Mouse (Mus musculus) forebrain, embryonic 11.5 days (tissue): ENCODE data around the gene Ift74. TPM values are rescaled to one million over a fixed set of nuclear protein-coding genes. Genes with fewer than 3 reads are reported as not detected.

Experiments used
- ATAC-seq: fragments of 200-750 bp; cut with Nextera tagmentation; replicated peaks from 2 replicates; pipeline ENCODE4 v1.8.0; 2017; ENCODE audit warnings: moderate TSS enrichment; ENCODE audit not compliant: low FRiP score
- DNase-seq: peaks from one replicate; pipeline ENCODE4 v3.0.0-alpha.2; 2017; ENCODE audit warnings: low spot score
- H3K27ac ChIP-seq: fragments of 300-500 bp; sonication (generic); 2 replicates; pipeline ENCODE4 v1.5.1; 2014; ENCODE audit warnings: low read depth, low read length
- H3K27me3 ChIP-seq: fragments of 300-500 bp; sonication (generic); 2 replicates; pipeline ENCODE4 v1.6.1; 2014; ENCODE audit warnings: mild to moderate bottlenecking, low read length, mixed read lengths; ENCODE audit not compliant: control insufficient read depth, insufficient read depth
- H3K36me3 ChIP-seq: fragments of 300-500 bp; sonication (generic); 2 replicates; pipeline ENCODE4 v1.6.1; 2014; ENCODE audit warnings: mild to moderate bottlenecking, low read length, moderate library complexity, mixed read lengths; ENCODE audit not compliant: control insufficient read depth, insufficient read depth
- H3K4me1 ChIP-seq: fragments of 300-500 bp; sonication (generic); replicated peaks from 2 replicates; pipeline ENCODE4 v1.6.1; 2014; ENCODE audit warnings: low read length, mixed read lengths; ENCODE audit not compliant: control insufficient read depth, insufficient read depth
- H3K4me2 ChIP-seq: fragments of 300-500 bp; sonication (generic); 2 replicates; pipeline ENCODE4 v1.6.1; 2014; ENCODE audit warnings: low read depth, mild to moderate bottlenecking, low read length, moderate library complexity, mixed read lengths; ENCODE audit not compliant: severe bottlenecking
- H3K4me3 ChIP-seq: fragments of 300-500 bp; sonication (generic); 2 replicates; pipeline ENCODE4 v1.5.1; 2014; ENCODE audit warnings: low read depth, low read length
- H3K9ac ChIP-seq: fragments of 300-500 bp; sonication (generic); 2 replicates; pipeline ENCODE4 v1.6.1; 2014; ENCODE audit warnings: low read length
- H3K9me3 ChIP-seq: fragments of 300-500 bp; sonication (generic); 2 replicates; pipeline ENCODE4 v1.6.1; 2016; ENCODE audit warnings: low read length, mixed read lengths; ENCODE audit not compliant: control insufficient read depth
- WGBS: fragments of 180-500 bp; shearing (Covaris S2); extraction: QIAGEN DNeasy Blood & Tissue Kit; methylation state at CpG from one replicate; pipeline ENCODE4 v1.1.7; 2014; 5-methylcytosine and 5-hydroxymethylcytosine counted together
- polyA plus RNA-seq: library from polyadenylated mRNA; unstranded; fragments of >200 nt; fragmentation: Nextera tagmentation; extraction: Ambion mirVana; gene quantifications from 2 replicates; pipeline ENCODE4 v1.2.1, GENCODE M21; 2014

Gene Ift74
- polyA plus RNA-seq, 1 experiment from 2014 or later: 80.7 TPM

GRCm38 (mm10) chr4:94713741-94714140, 99.5 kb downstream of the Ift74 start:
- Histone ChIP-seq H3K27ac (no peak overlapping the region), H3K4me3 (no peak overlapping the region), H3K4me2 (no peak overlapping the region), H3K9me3 (no peaks in the 10 kb centered on the region), H3K36me3 (no peaks in the 10 kb centered on the region), H3K9ac (no peak overlapping the region), H3K27me3 (no peaks in the 10 kb centered on the region), H3K4me1 (no peaks in the 10 kb centered on the region)
- DNase-seq (no peak), ATAC-seq (no peak)

- DNase-seq (no peak), ATAC-seq (no peak)
- no peak overlapping the region for H3K4me3 ChIP-seq
- H3K4me2 ChIP-seq: no peak overlapping the region
- H3K9ac ChIP-seq: no peak overlapping the region
- no peak overlapping the region for H3K27ac ChIP-seq
- no peaks in the 10 kb centered on the region for H3K27me3 ChIP-seq
- no peaks in the 10 kb centered on the region for H3K9me3 ChIP-seq
- H3K4me1 ChIP-seq: no peaks in the 10 kb centered on the region
- H3K36me3 ChIP-seq: no peaks in the 10 kb centered on the region
- 51% methylated on average over 6 of the region's 6 CpGs for WGBS
Observed at GRCm38 (mm10) chr4:94715166-94715565, 100.9 kb downstream of the Ift74 start.

- H3K9me3 ChIP-seq: no peaks in the 10 kb centered on the region
- no peaks in the 10 kb centered on the region for H3K27me3 ChIP-seq
- DNase-seq (no peak), ATAC-seq (no peak)
- WGBS: 70% methylated on average over 4 of the region's 4 CpGs
- H3K27ac ChIP-seq: no peak overlapping the region
- no peak overlapping the region for H3K4me3 ChIP-seq
- no peak overlapping the region for H3K4me2 ChIP-seq
- no peaks in the 10 kb centered on the region for H3K36me3 ChIP-seq
- H3K9ac ChIP-seq: no peak overlapping the region
- no peaks in the 10 kb centered on the region for H3K4me1 ChIP-seq
Observed at GRCm38 (mm10) chr4:94725799-94726198, 111.5 kb downstream of the Ift74 start.

- ATAC-seq: no peak
- H3K4me1 ChIP-seq: no peaks in the 10 kb centered on the region
- H3K27me3 ChIP-seq: no peaks in the 10 kb centered on the region
- H3K4me2 ChIP-seq: no peak overlapping the region
- no peak for DNase-seq
- no peak overlapping the region for H3K4me3 ChIP-seq
- no peaks in the 10 kb centered on the region for H3K36me3 ChIP-seq
- H3K9ac ChIP-seq: no peak overlapping the region
- no peak overlapping the region for H3K27ac ChIP-seq
- H3K9me3 ChIP-seq: no peaks in the 10 kb centered on the region
Observed at GRCm38 (mm10) chr4:94732721-94733120, 118.4 kb downstream of the Ift74 start.

- H3K4me2 ChIP-seq: no peak overlapping the region
Observed at GRCm38 (mm10) chr4:94737326-94738295, 123.3 kb downstream of the Ift74 start.

GRCm38 (mm10) chr4:94738838-94739731, 124.8 kb downstream of the Ift74 start, which contains the start of gene Tek:
Gene Tek (plus strand): TSS chr4:94739289.
- no peaks in the 10 kb centered on the region for H3K36me3 ChIP-seq
- H3K27me3 ChIP-seq: no peaks in the 10 kb centered on the region
- no peak for ATAC-seq
- H3K4me3 ChIP-seq: no peak within 1 kb of the TSS
- no peak within 1 kb of the TSS for H3K4me2 ChIP-seq
- WGBS: 79% methylated on average over 16 of the region's 16 CpGs
- H3K9me3 ChIP-seq: no peaks in the 10 kb centered on the region
- DNase-seq: no peak
- H3K4me1 ChIP-seq: no peaks in the 10 kb centered on the region
- no peak within 1 kb of the TSS for H3K27ac ChIP-seq
- H3K9ac ChIP-seq: no peak within 1 kb of the TSS

More at GRCm38 (mm10) chr4:94737326-94738295, 123.3 kb downstream of the Ift74 start:
- H3K27me3 ChIP-seq: no peaks in the 10 kb centered on the region
- ATAC-seq: no peak
- H3K36me3 ChIP-seq: no peaks in the 10 kb centered on the region
- no peak overlapping the region for H3K4me3 ChIP-seq
- no peaks in the 10 kb centered on the region for H3K4me1 ChIP-seq
- no peaks in the 10 kb centered on the region for H3K9me3 ChIP-seq
- H3K27ac ChIP-seq: no peak overlapping the region
- no peak overlapping the region for H3K9ac ChIP-seq
- no peak for DNase-seq
- 69% methylated on average over 5 of the region's 5 CpGs for WGBS

GRCm38 (mm10) chr4:94741824-94742223, 127.5 kb downstream of the Ift74 start:
- Histone ChIP-seq H3K27ac (no peak overlapping the region), H3K4me1 (no peaks in the 10 kb centered on the region), H3K9me3 (no peaks in the 10 kb centered on the region), H3K27me3 (no peaks in the 10 kb centered on the region), H3K9ac (no peak overlapping the region), H3K4me2 (no peak overlapping the region), H3K4me3 (no peak overlapping the region), H3K36me3 (no peaks in the 10 kb centered on the region)
- ATAC-seq (no peak), DNase-seq (no peak)
- WGBS: 83% methylated on average over 1 of the region's 1 CpGs
